Mouse (Mus musculus): ENCODE data around the gene Xpot.

GRCm38 (mm10) chr10:121549670-121550069 is 76.5 kb downstream of the Xpot start:
- TF ChIP-seq CHD2 (IDR thresholded peaks at IDR 0.05; ENCODE audit: low read depth, low read length): no peak
- TF ChIP-seq HCFC1 (IDR thresholded peaks at IDR 0.05; ENCODE audit: borderline replicate concordance, insufficient read depth, low read length): no peak
- TF ChIP-seq ZNF384 (IDR thresholded peaks at IDR 0.05; ENCODE audit: low read depth, low read length): no peak
- TF ChIP-seq ZC3H11A (IDR thresholded peaks at IDR 0.05; ENCODE audit: borderline replicate concordance, low read depth, low read length): no peak
- no peak for TF ChIP-seq MAFK (IDR thresholded peaks at IDR 0.05; ENCODE audit: insufficient read depth, low read depth, low read length)
